Mouse (Mus musculus): ENCODE measurements around the gene Tas2r131.
"Not testable (repeated sequence)": the region's sequence is repeated elsewhere in the genome, so short reads cannot be mapped to it uniquely, and the experiment has no call there.

Tas2r131 gene

GRCm38 (mm10) chr6:132957819-132958218 is at the start of gene Tas2r131:
Tas2r131 (minus strand) TSS chr6:132957919.
- no peak for DNase-seq (ENCODE audit: low spot score)

DNA sequence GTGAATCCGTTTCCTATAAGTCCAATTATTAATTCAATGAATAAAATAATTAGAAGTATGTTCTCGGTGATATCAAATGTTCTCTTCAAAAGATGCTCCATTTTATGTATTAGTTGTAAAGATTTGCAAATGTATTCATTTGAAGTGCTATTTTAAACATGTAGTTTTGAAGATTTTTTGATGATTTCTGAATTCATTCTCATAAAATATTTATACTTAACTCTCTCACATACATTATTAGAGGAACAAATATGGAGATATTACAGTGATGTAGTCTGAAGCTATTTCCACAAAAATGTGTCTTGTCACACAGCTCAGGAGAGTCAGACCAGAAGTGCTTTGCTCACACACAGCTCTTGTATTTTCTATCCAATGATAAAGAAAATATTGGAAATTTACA is 23.1 kb upstream of the Tas2r131 start, which contains the start of gene Tas2r109:
Gene Tas2r109, minus strand, starts transcription at position 101 of the 400 bp plus-strand sequence.
- no peak for DNase-seq (ENCODE audit: low spot score)

- DNase-seq (ENCODE audit: low spot score), result no peak
These were observed 6.9 kb downstream of the Tas2r131 start, which contains the start of gene Tas2r129 for GRCm38 (mm10) chr6:132950802-132951201. Tas2r129 (plus strand) TSS chr6:132951102.

- not testable (repeated sequence) for DNase-seq (ENCODE audit: low spot score)
These were observed 16.3 kb downstream of the Tas2r131 start for GRCm38 (mm10) chr6:132941376-132941775.

- no peak for DNase-seq (ENCODE audit: low spot score)
These were observed 48.4 kb downstream of the Tas2r131 start, which contains the start of gene Tas2r125 for GRCm38 (mm10) chr6:132909351-132909750. Tas2r125 (plus strand) TSS chr6:132909651.

All from testis, postnatal 10 days (tissue).